Mouse (Mus musculus): ENCODE measurements around the gene Gm10320.

DNA sequence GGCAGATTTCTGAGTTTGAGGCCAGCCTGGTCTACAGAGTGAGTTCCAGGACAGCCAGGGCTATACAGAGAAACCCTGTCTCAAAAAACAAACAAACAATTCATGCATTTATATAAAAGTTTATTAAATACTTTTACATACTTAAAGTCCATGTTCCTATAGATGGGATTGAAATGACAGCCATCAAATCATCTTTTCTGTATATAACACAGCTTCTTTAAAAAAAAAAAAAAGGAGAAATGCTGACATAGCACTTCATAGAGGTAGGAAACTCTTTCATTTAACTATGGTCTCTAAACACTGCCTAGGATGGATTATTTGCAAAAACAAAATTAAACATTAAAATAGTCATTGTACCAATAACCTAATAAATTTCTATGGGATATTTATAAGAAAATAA lies 43.1 kb downstream of the Gm10320 start:
- no peak for TF ChIP-seq POLR2A (IDR thresholded peaks at IDR 0.05; ENCODE audit: control insufficient read depth, extremely low read depth, insufficient read depth, low read length, poor library complexity)
- no peak for TF ChIP-seq CTCF (IDR thresholded peaks at IDR 0.05; ENCODE audit: borderline replicate concordance, control insufficient read depth, extremely low read depth, insufficient read depth, low read length, poor library complexity)
